Mouse (Mus musculus) midbrain, embryonic 13.5 days (tissue): Measurements from ENCODE around the gene Tcf15. TPM values are rescaled to one million over a fixed set of nuclear protein-coding genes. Genes with fewer than 3 reads are reported as not detected.

Experiments
- ATAC-seq: fragments of 200-750 bp; cut with Nextera tagmentation; 2 replicates; pipeline ENCODE4 v1.8.0; 2017; ENCODE audit warnings: mild to moderate bottlenecking, moderate TSS enrichment, moderate library complexity
- H3K27ac ChIP-seq: fragments of 300-500 bp; sonication (generic); 2 replicates; pipeline ENCODE4 v1.5.1; 2015; ENCODE audit warnings: inconsistent platforms, mild to moderate bottlenecking, moderate library complexity
- H3K27me3 ChIP-seq: fragments of 300-500 bp; sonication (generic); 2 replicates; pipeline ENCODE4 v1.6.1; 2015; ENCODE audit warnings: mild to moderate bottlenecking, inconsistent platforms
- H3K36me3 ChIP-seq: fragments of 300-500 bp; sonication (generic); 2 replicates; pipeline ENCODE4 v1.6.1; 2015; ENCODE audit warnings: mild to moderate bottlenecking, inconsistent platforms
- H3K4me1 ChIP-seq: fragments of 300-500 bp; sonication (generic); replicated peaks from 2 replicates; pipeline ENCODE4 v1.6.1; 2015; ENCODE audit warnings: inconsistent platforms
- H3K4me2 ChIP-seq: fragments of 300-500 bp; sonication (generic); replicated peaks from 2 replicates; pipeline ENCODE4 v1.6.1; 2015; ENCODE audit warnings: moderate library complexity, mild to moderate bottlenecking, inconsistent platforms
- H3K4me3 ChIP-seq: fragments of 300-500 bp; sonication (generic); replicated peaks from 2 replicates; pipeline ENCODE4 v1.5.1; 2015; ENCODE audit warnings: mild to moderate bottlenecking, inconsistent platforms
- H3K9ac ChIP-seq: fragments of 300-500 bp; sonication (generic); replicated peaks from 2 replicates; pipeline ENCODE4 v1.6.1; 2015; ENCODE audit warnings: mild to moderate bottlenecking, inconsistent platforms
- H3K9me3 ChIP-seq: fragments of 300-500 bp; sonication (generic); 2 replicates; pipeline ENCODE4 v1.6.1; 2016; ENCODE audit warnings: mild to moderate bottlenecking, inconsistent platforms
- WGBS: fragments of 180-500 bp; shearing (Covaris S2); methylation state at CpG from one replicate; pipeline ENCODE4 v1.1.7; 2015; 5-methylcytosine and 5-hydroxymethylcytosine counted together
- polyA plus RNA-seq: library from polyadenylated mRNA; unstranded; fragments of >200 nt; fragmentation: Nextera tagmentation; extraction: Ambion mirVana; gene quantifications from 2 replicates; pipeline ENCODE4 v1.2.1, GENCODE M21; 2015

The Tcf15 gene
- polyA plus RNA-seq, 1 experiment from 2014 or later: 1.8 TPM

DNA sequence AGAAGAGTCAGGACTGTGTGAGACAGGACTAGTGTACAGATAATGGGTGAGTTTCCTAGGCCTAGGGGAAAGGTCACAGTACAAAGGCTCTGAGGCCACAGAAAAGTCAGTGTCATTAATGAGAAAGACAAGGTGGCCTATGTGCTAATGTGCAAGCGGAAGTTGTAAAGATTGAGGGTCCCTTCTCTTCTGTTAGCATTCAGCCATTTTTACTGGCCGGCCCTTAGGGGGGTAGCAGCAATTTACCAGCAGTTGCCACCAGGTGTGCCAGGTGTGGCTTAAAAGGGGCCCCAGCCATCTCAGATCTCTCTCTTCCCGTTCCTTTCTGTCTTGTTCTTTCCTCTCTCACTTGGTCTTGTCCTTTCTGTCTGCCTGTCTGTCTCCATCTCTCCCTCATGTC is 35.0 kb downstream of the Tcf15 start:
- no peak overlapping the region for H3K4me3 ChIP-seq
- no peak overlapping the region for H3K4me2 ChIP-seq
- no peak overlapping the region for H3K27ac ChIP-seq
- no peaks in the 10 kb centered on the region for H3K9me3 ChIP-seq
- no peak overlapping the region for H3K9ac ChIP-seq
- ATAC-seq: no peak
- H3K4me1 ChIP-seq: peaks cover 5% of the 10 kb centered on the region; the same call in 1 of the 2 replicates
- 0 out of 2 replicates have a peak, but pooled peaks cover 4% of the 10 kb centered on the region for H3K27me3 ChIP-seq
- WGBS: 98% methylated on average over 3 of the region's 3 CpGs
- no peaks in the 10 kb centered on the region for H3K36me3 ChIP-seq

DNA sequence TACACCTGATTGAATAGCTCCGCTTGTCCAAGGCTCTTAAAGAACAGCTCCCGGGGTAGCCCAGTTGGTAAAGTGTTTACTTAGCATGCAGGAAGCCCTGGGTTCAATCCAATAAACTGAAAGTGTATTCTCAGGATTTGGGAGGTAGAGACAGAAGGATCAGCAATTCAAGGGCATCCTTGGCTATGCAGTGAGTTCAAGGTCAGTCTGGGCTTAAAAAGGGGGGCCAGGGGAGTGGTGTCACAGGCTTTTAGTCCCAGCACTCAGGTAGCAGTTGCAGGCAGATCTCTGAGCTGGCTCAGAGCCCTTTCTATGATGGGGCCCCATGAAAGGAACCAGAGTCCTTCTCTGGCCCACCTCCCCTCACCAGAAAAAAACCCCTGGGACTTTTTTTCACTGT is 35.9 kb downstream of the Tcf15 start:
- ATAC-seq: no peak
- no peak overlapping the region for H3K4me2 ChIP-seq
- 0 out of 2 replicates have a peak, but pooled peaks cover 4% of the 10 kb centered on the region for H3K27me3 ChIP-seq
- WGBS: 80% methylated on average over 2 of the region's 2 CpGs
- no peak overlapping the region for H3K27ac ChIP-seq
- no peak overlapping the region for H3K9ac ChIP-seq
- H3K4me3 ChIP-seq: no peak overlapping the region
- no peaks in the 10 kb centered on the region for H3K36me3 ChIP-seq
- peaks cover 5% of the 10 kb centered on the region; the same call in 1 of the 2 replicates for H3K4me1 ChIP-seq
- H3K9me3 ChIP-seq: no peaks in the 10 kb centered on the region

DNA sequence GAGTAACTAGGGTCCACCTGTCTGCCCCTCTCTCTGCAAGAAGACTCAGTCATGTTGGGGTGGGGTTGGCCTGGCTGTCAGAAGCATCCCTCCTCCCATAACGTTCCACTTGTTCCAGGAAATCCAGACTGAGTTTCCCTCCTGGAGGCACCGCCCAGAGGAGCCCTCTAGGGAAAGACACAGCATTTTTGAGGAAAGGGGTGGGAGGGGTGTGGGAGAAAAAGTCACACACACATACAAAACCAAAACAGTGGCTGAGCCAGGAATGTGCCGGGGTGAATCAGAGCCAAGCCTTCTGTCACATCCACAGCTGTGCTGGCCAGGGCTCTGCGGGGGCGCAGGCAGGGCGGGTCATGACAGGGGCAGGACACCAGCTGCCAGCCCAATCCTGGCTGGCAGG is 37.0 kb downstream of the Tcf15 start:
- Histone ChIP-seq H3K4me1 (peaks cover 5% of the 10 kb centered on the region; the same call in 1 of the 2 replicates), H3K4me3 (no peak overlapping the region), H3K4me2 (no peak overlapping the region), H3K27me3 (0 out of 2 replicates have a peak, but pooled peaks cover 4% of the 10 kb centered on the region), H3K9me3 (no peaks in the 10 kb centered on the region), H3K9ac (no peak overlapping the region), H3K27ac (no peak overlapping the region), H3K36me3 (no peaks in the 10 kb centered on the region)
- WGBS: 73% methylated on average over 6 of the region's 6 CpGs
- ATAC-seq: no peak

DNA sequence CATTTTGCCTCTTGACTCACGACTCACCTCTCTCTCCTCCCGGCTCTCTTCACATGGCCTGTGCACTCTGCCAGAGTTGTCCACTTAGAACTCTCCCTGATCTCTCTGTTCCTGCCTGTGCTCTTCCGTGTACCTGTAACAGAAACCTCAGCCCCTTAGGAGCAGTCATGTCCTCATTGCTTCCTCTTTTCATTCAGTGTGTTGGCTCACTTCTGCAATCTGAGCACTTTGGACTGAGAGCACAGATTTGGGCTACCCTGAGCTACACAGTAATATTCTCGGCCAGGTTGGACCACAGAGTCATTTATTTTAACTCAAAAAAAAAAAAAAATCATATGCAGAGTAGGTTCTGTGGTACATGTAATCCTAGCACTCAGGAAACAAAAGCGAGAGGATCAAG is 43.8 kb downstream of the Tcf15 start:
- H3K27me3 ChIP-seq: no peaks in the 10 kb centered on the region
- WGBS: 90% methylated on average over 5 of the region's 5 CpGs

DNA sequence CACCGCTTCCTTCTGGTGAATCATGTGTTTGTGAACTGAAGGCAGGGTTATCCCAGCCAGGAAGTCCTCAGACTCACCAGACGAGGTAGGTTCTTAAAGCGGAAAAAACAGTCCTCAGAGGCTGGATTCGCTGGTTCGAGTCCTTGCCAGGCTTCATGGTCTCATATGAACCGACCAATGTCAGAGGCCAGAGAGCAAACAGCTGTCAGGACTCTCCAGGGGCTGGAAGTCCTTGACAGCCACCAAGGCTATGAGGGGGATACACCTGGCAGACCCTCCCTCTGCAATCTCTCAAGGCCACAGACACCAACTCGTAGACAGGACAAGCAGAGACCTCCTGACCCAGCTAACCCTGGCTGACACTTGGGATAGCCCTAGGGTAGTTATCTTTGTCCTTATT is 45.9 kb downstream of the Tcf15 start:
- no peak overlapping the region for H3K9ac ChIP-seq
- no peaks in the 10 kb centered on the region for H3K27me3 ChIP-seq
- no peaks in the 10 kb centered on the region for H3K36me3 ChIP-seq
- no peak overlapping the region for H3K4me3 ChIP-seq
- ATAC-seq: no peak
- H3K4me1 ChIP-seq: no peaks in the 10 kb centered on the region
- H3K4me2 ChIP-seq: no peak overlapping the region
- no peaks in the 10 kb centered on the region for H3K9me3 ChIP-seq
- 77% methylated on average over 7 of the region's 7 CpGs for WGBS
- no peak overlapping the region for H3K27ac ChIP-seq

More for the DNA sequence above, 43.8 kb downstream of the Tcf15 start:
- no peak for ATAC-seq
- Histone ChIP-seq H3K4me2 (no peak overlapping the region), H3K27ac (no peak overlapping the region), H3K36me3 (no peaks in the 10 kb centered on the region), H3K4me1 (no peaks in the 10 kb centered on the region), H3K4me3 (no peak overlapping the region), H3K9me3 (no peaks in the 10 kb centered on the region), H3K9ac (no peak overlapping the region)

DNA sequence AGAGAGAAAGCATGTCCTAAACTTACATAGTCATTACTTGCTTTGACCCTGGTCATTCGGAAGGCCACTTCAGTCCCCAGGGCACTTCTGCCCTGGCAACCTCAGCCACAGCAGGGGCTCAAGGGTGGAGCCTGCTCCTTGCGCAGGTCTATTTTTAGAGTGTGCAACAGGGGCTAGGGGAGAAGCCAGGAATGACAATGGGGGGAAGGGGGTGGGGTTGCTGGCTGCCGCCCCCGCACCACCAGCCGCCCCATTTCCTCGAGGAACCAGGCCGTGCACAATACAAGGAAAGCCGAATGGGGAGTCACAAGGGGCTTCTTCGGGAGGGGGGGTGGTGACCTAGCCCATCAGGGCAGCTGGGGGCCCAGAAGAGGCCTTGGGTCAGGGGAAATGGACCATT is 46.3 kb downstream of the Tcf15 start:
- Histone ChIP-seq H3K36me3 (no peaks in the 10 kb centered on the region), H3K4me3 (no peak overlapping the region), H3K27me3 (no peaks in the 10 kb centered on the region), H3K9me3 (no peaks in the 10 kb centered on the region), H3K27ac (no peak overlapping the region), H3K4me2 (no peak overlapping the region), H3K4me1 (no peaks in the 10 kb centered on the region), H3K9ac (no peak overlapping the region)
- WGBS: 63% methylated on average over 9 of the region's 9 CpGs
- no peak for ATAC-seq

DNA sequence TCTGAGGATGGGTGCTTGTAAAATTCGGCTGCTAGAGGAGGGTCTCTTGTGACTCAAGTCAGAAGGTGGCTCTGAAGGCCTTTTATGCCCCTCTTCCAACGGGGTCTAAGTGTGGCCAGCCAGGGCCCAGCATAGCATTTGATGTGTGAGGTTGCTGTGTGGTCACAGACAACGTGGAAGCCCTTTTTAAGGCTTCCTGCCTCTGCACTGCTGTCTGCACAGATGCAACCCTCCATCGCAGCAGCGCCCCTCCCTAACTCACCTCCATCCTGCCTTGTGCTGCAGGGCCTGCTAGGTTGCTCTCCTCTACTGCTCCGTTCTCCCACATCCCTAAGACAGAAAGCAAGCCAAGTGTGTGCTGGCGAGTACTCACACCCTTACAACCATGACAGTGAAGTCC is 46.8 kb downstream of the Tcf15 start:
- H3K9ac ChIP-seq: no peak overlapping the region
- no peak for ATAC-seq
- H3K27ac ChIP-seq: no peak overlapping the region
- WGBS: 76% methylated on average over 7 of the region's 7 CpGs
- H3K4me1 ChIP-seq: no peaks in the 10 kb centered on the region
- H3K27me3 ChIP-seq: no peaks in the 10 kb centered on the region
- no peak overlapping the region for H3K4me3 ChIP-seq
- H3K36me3 ChIP-seq: no peaks in the 10 kb centered on the region
- no peak overlapping the region for H3K4me2 ChIP-seq
- no peaks in the 10 kb centered on the region for H3K9me3 ChIP-seq

DNA sequence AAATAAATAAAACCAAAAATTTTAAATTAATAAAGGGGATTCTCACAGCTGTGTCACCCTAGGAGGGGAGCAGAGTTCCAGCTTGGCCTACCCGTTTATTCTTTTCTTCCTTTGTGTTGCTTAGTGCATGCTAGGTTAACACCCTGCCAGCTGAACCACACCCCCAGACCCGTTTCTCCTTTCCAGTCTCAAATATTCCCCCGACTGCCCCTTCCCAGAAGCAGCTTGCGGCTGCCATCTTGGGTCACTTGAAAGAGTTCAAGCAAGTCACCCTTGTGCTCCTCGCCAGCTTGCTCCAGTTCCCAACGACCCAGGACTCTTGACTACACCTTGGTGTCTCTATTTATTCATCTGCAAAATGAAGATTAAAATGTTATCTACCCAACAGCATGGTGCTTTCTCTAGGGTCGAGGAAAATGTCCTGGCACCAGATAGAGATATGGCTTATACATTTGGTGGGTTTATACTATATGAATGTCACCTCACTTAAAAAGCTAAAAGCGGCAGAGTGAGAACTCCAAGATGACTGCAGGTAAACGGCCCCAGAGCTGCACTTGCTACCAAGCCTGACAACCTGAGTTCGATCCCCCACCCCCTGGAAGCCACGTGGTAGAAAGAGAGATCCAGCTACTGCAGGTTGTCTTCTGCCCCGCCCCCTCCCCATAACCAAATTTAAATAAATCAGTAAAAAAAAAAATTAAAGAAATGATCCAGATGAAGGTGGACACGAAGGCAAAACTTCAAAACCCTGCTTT is 49.4 kb downstream of the Tcf15 start:
- Histone ChIP-seq H3K36me3 (no peaks in the 10 kb centered on the region), H3K9me3 (no peaks in the 10 kb centered on the region), H3K4me3 (no peak overlapping the region), H3K9ac (no peak overlapping the region), H3K27ac (no peak overlapping the region), H3K27me3 (no peaks in the 10 kb centered on the region), H3K4me2 (no peak overlapping the region), H3K4me1 (no peaks in the 10 kb centered on the region)
- WGBS: 76% methylated on average over 13 of the region's 13 CpGs
- no peak for ATAC-seq

DNA sequence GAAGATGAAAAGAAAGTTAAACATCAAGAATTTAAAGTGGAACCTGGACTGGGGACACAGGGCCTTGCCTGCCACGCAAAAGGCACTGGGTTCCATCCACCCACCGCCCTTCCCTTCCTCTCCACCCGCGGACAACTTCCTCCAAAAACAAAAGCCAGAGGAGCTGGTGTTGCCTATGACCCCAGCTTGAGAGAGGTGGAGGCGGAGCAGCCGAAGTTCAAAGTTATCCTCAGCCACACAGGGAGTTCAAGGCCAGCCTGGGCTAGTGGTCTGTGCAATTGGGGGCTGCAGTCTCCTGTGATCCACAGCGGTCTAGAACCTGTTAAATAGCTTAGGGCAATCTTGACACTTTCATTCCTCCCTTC is 50.0 kb downstream of the Tcf15 start:
- Histone ChIP-seq H3K9me3 (no peaks in the 10 kb centered on the region), H3K27me3 (no peaks in the 10 kb centered on the region), H3K36me3 (no peaks in the 10 kb centered on the region), H3K4me1 (no peaks in the 10 kb centered on the region), H3K9ac (no peak overlapping the region), H3K27ac (no peak overlapping the region), H3K4me2 (no peak overlapping the region), H3K4me3 (no peak overlapping the region)
- ATAC-seq: no peak
- 79% methylated on average over 7 of the region's 7 CpGs for WGBS

DNA sequence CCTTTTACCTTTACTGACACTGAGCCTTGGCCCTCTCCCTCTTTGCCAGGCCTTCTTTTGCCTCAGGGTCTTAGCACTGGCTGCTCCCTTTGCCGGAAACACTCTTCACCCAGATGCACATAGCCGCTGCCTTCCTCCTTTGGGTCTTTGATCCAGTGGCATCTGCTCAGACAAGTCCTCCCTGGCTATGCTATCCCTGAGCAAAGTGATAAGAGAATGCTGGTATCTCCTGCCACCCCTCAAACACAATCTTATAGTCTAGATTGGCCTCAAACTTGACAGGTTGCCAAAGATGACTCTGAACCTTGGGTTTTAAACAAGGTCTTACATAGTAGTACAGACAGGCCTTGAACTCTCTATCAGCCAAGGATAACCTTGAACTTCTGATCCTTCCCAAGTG is 51.2 kb downstream of the Tcf15 start:
- Histone ChIP-seq H3K4me3 (no peak overlapping the region), H3K27me3 (no peaks in the 10 kb centered on the region), H3K4me2 (no peak overlapping the region), H3K27ac (no peak overlapping the region), H3K4me1 (no peaks in the 10 kb centered on the region), H3K9ac (no peak overlapping the region), H3K36me3 (no peaks in the 10 kb centered on the region), H3K9me3 (no peaks in the 10 kb centered on the region)
- ATAC-seq: no peak
- WGBS: 98% methylated on average over 2 of the region's 2 CpGs

DNA sequence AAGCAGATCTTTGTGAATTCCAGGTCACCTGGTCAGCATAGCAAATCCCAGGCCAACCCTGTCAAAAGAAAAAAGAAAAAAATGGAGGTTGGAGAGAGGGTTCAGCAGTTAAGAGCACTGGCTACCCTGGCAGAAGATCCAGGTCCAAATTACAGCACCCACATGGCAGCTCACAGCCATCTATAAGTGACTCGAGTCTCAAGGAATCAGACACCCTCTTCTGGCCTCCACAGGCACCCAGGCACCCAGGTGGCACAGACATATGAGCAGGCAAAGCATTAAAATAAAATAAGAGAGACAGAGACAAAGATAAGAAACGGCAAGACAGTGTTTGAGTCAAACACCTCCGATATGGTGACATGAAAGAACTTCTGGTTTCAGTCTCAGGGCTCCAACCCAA is 53.5 kb downstream of the Tcf15 start:
- Histone ChIP-seq H3K9ac (0 out of 2 replicates have a peak overlapping the region, but pooled peaks have one; percentile 19), H3K4me1 (no peaks in the 10 kb centered on the region), H3K9me3 (no peaks in the 10 kb centered on the region), H3K36me3 (no peaks in the 10 kb centered on the region), H3K4me2 (no peak overlapping the region), H3K4me3 (no peak overlapping the region), H3K27ac (no peak overlapping the region), H3K27me3 (no peaks in the 10 kb centered on the region)
- 34% methylated on average over 3 of the region's 3 CpGs for WGBS
- peak; percentile 48 for ATAC-seq

DNA sequence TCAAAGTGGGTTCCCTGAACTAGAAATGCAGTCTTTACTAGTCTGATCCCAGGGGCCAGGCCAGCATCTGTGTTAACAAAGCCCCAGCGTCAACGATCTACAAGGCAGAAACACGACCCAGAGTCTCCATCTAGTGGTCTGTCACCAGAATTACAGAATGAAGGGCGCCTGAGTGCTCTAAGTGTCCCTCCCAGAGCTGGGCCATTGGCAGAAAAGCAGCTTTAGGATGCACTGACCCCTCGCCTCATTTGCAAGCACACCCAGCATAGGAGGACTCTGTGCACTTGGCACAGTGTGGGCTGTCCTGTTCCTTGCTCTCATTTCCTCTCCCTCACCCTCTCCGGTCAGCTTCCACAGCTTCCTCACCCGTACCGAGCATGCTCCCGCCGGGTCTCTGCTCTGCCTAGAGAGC is 53.9 kb downstream of the Tcf15 start:
- no peak overlapping the region for H3K27ac ChIP-seq
- WGBS: 46% methylated on average over 10 of the region's 10 CpGs

More for the DNA sequence above, 53.9 kb downstream of the Tcf15 start:
- Histone ChIP-seq H3K9ac (no peak overlapping the region), H3K4me2 (no peak overlapping the region), H3K36me3 (no peaks in the 10 kb centered on the region), H3K4me3 (no peak overlapping the region), H3K27me3 (no peaks in the 10 kb centered on the region), H3K4me1 (no peaks in the 10 kb centered on the region), H3K9me3 (no peaks in the 10 kb centered on the region)
- ATAC-seq: peak; percentile 93
